Comparison of ENCODE assay signal across 16 mouse cellular contexts in genomic region chr4:134206488-134207053, GRCm38 (mm10). TPM values are rescaled to one million over a fixed set of nuclear protein-coding genes. Genes with fewer than 3 reads are reported as not detected.
"Had no signal": no experiment of that assay in that cellular context is flagged by ENCODE, and none has a peak within 500 bp of the region (broad histone marks: within the 10 kb centered on the region; RNA-seq: fewer than 3 reads in every experiment).

No protein-coding gene starts in this region.

- ATAC-seq: liver, postnatal 0 days had no signal

- H3K27me3 ChIP-seq: lung, embryonic 15.5 days; neural tube, embryonic 12.5 days had no signal

- H3K4me3 ChIP-seq: limb, embryonic 12.5 days; liver, embryonic 13.5 days; lung, embryonic 15.5 days; midbrain, embryonic 10.5 days; neural tube, embryonic 12.5 days had no signal

- H3K36me3 ChIP-seq: limb, embryonic 12.5 days; liver, embryonic 13.5 days; lung, embryonic 15.5 days; midbrain, embryonic 10.5 days; neural tube, embryonic 12.5 days had no signal

- H3K9me3 ChIP-seq: limb, embryonic 12.5 days; liver, embryonic 13.5 days; lung, embryonic 15.5 days; midbrain, embryonic 10.5 days; neural tube, embryonic 12.5 days had no signal

- H3K27ac ChIP-seq: limb, embryonic 12.5 days; liver, embryonic 13.5 days; lung, embryonic 15.5 days; midbrain, embryonic 10.5 days; neural tube, embryonic 12.5 days; stomach, postnatal 0 days had no signal

- DNase-seq: kidney, postnatal 25 days; layer of hippocampus, adult 9-11 months; liver; liver, embryonic 13.5 days; liver, postnatal 0 days; lung, postnatal 14 days; midbrain, embryonic 14.5 days; thymus, postnatal 4 days had no signal

- H3K4me1 ChIP-seq: limb, embryonic 12.5 days; liver, embryonic 13.5 days; lung, embryonic 15.5 days; neural tube, embryonic 12.5 days had no signal

- H3K9ac ChIP-seq: limb, embryonic 12.5 days; liver, embryonic 13.5 days; liver, postnatal 0 days; lung, embryonic 15.5 days; neural tube, embryonic 12.5 days had no signal

- H3K4me2 ChIP-seq: limb, embryonic 12.5 days; liver, embryonic 13.5 days; lung, embryonic 15.5 days; neural tube, embryonic 12.5 days had no signal

RNA-seq across cellular contexts. Expression of gene Gm7534, which starts 3.8 kb away (rescaled TPM):
- total RNA-seq: layer of hippocampus, adult 18-20 months; left cerebral cortex, postnatal 36 days; neutrophil, adult 5-6 weeks had no signal
- polyA plus RNA-seq: limb, embryonic 12.5 days; liver, embryonic 13.5 days; liver, postnatal 0 days; lung, embryonic 15.5 days; midbrain, embryonic 10.5 days; midbrain, embryonic 14.5 days; neural tube, embryonic 12.5 days; stomach, postnatal 0 days had no signal

RNA-seq across cellular contexts. Expression of gene Catsper4, which starts 20.6 kb away (rescaled TPM):
- total RNA-seq: layer of hippocampus, adult 18-20 months; left cerebral cortex, postnatal 36 days; neutrophil, adult 5-6 weeks had no signal
- polyA plus RNA-seq: limb, embryonic 12.5 days; liver, embryonic 13.5 days; liver, postnatal 0 days; midbrain, embryonic 10.5 days; midbrain, embryonic 14.5 days; neural tube, embryonic 12.5 days had no signal

RNA-seq across cellular contexts. Expression of gene Cnksr1, which starts 31.6 kb away (rescaled TPM):
- polyA plus RNA-seq: midbrain, embryonic 14.5 days had no signal

RNA-seq across cellular contexts. Expression of gene E130218I03Rik, which starts 36.9 kb away (rescaled TPM):
- total RNA-seq: layer of hippocampus, adult 18-20 months had no signal
